Mouse (Mus musculus) gastrocnemius, postnatal 4 days (tissue): ENCODE measurements at regions not wholly inside any gene's neighbourhood (a gene's known extent, or its start where the extent isn't known, plus 50 kb on each side); places are given as distances from the start of the nearest gene placed in this dataset.

Source experiments
- DNase-seq, 2 experiments: peaks; one replicate each; pipeline ENCODE4 v3.0.0; 2021 to 2022; ENCODE audit warnings: low spot score in 2 of 2, mixed read lengths in 2 of 2

DNA sequence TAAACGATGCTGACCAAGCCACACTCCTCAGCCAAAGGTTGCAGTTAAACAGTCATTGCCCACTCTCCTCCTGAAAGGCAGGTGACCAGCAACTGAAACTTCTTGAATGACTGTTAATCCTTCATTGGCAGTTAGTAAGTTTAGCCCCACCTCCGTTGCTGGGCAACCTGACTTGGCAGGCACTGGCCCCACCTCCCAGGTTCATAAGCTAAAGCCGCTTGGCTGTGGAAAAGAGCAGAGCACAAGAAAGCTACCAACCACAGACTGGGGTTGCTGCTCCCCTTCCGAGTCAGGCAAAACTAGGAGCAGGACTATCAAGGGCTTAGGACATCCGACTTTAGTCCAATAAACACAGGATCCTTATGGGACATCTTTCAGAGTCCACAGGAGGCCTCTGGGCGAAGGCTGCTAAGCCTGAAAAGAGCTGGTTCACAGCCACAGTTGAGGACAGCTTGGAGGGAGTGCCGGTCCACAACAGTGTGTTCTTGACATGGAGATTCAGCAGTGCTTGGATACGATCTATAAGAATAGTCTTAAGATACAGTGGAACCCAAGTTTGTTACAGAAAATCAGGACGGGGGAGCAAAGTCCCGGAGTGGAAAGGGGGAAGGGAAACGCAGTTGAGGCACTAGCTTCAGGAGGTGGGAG is 67.7 kb upstream of the Kcnma1 start:
- DNase-seq, result no peak

GRCm38 (mm10) chr14:24068693-24069092 is 54.4 kb upstream of the Kcnma1 start:
- no peak for DNase-seq

DNA sequence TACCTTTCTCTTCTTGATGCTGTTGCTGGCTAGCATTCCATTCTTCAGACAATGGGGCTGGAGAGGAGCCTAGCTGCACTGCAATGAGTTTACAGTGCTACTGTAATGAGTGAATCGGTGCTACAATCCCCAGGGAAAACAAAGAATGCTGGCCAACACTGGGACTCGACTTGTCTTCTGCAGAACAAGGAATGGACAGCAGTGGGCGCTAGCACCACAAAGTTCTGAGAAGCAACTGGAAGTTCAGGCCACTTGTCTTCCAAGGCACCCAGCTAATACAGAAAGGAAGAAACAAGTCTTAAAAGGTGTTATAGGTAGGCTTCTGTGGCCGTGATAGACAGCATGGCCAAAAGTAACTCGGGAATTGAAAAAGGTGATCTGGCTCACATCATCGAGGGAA is 53.4 kb upstream of the Kcnma1 start:
- DNase-seq, result peak; percentile 30 to 62

GRCm38 (mm10) chr14:24065231-24065767 is 51.0 kb upstream of the Kcnma1 start:
- DNase-seq, result no peak
